Mouse (Mus musculus): ENCODE results near the gene Lmo3.

Gene Lmo3

GRCm38 (mm10) chr6:138323325-138323724 is 258.4 kb downstream of the Lmo3 start:
- in situ Hi-C loops (cut with MboI; ENCODE audit: unreplicated experiment in 2 of 2): no loop called here

- in situ Hi-C loops (cut with MboI; ENCODE audit: unreplicated experiment in 2 of 2): no loop called here
Observed at GRCm38 (mm10) chr6:138320190-138320737, 261.5 kb downstream of the Lmo3 start.

All from v-Abl transformed pro-B cells (cell line).